Mouse (Mus musculus): ENCODE results near the gene Scarb1. TPM values are rescaled to one million over a fixed set of nuclear protein-coding genes. Genes with fewer than 3 reads are reported as not detected.

The Scarb1 gene
- polyA plus RNA-seq, 1 experiment, result not detected

GRCm38 (mm10) chr5:125368568-125368967, 27.7 kb upstream of the Scarb1 start:
- H3K4me3 ChIP-seq (ENCODE audit: insufficient read depth, low read depth, low read length), result no peak overlapping the region
- peaks cover 4% of the 10 kb centered on the region; the same call in 1 of the 2 replicates for H3K4me1 ChIP-seq (ENCODE audit: control insufficient read depth, insufficient read depth, low read length)
- TF ChIP-seq POLR2A (IDR thresholded peaks at IDR 0.05; ENCODE audit: insufficient read depth, low read depth, low read length), result no peak
- no peak for TF ChIP-seq CTCF (IDR thresholded peaks at IDR 0.05; ENCODE audit: insufficient read depth, low read depth, low read length)
- WGBS, result under 1% methylated on average over 4 of the region's 4 CpGs
- H3K27ac ChIP-seq (ENCODE audit: insufficient read depth, low read depth, low read length), result no peak overlapping the region

GRCm38 (mm10) chr5:125368156-125368555, 27.3 kb upstream of the Scarb1 start:
- Histone ChIP-seq H3K27ac (ENCODE audit: insufficient read depth, low read depth, low read length) (no peak overlapping the region), H3K4me1 (ENCODE audit: control insufficient read depth, insufficient read depth, low read length) (peaks cover 4% of the 10 kb centered on the region; the same call in 1 of the 2 replicates), H3K4me3 (ENCODE audit: insufficient read depth, low read depth, low read length) (no peak overlapping the region)
- TF ChIP-seq CTCF (IDR thresholded peaks at IDR 0.05; ENCODE audit: insufficient read depth, low read depth, low read length), result no peak
- no peak for TF ChIP-seq POLR2A (IDR thresholded peaks at IDR 0.05; ENCODE audit: insufficient read depth, low read depth, low read length)
- WGBS, result 60% methylated on average over 5 of the region's 5 CpGs

GRCm38 (mm10) chr5:125364851-125365429, 24.0 kb upstream of the Scarb1 start:
- H3K4me3 ChIP-seq (ENCODE audit: insufficient read depth, low read depth, low read length), result no peak overlapping the region
- H3K4me1 ChIP-seq (ENCODE audit: control insufficient read depth, insufficient read depth, low read length), result peaks cover 4% of the 10 kb centered on the region; the same call in 1 of the 2 replicates
- TF ChIP-seq CTCF (IDR thresholded peaks at IDR 0.05; ENCODE audit: insufficient read depth, low read depth, low read length) (no peak), POLR2A (IDR thresholded peaks at IDR 0.05; ENCODE audit: insufficient read depth, low read depth, low read length) (no peak)
- H3K27ac ChIP-seq (ENCODE audit: insufficient read depth, low read depth, low read length), result no peak overlapping the region
- 66% methylated on average over 4 of the region's 4 CpGs for WGBS

GRCm38 (mm10) chr5:125363894-125364293, 23.0 kb upstream of the Scarb1 start:
- Histone ChIP-seq H3K4me3 (ENCODE audit: insufficient read depth, low read depth, low read length) (no peak overlapping the region), H3K27ac (ENCODE audit: insufficient read depth, low read depth, low read length) (no peak overlapping the region), H3K4me1 (ENCODE audit: control insufficient read depth, insufficient read depth, low read length) (peaks cover 4% of the 10 kb centered on the region; the same call in 1 of the 2 replicates)
- 48% methylated on average over 7 of the region's 7 CpGs for WGBS
- TF ChIP-seq POLR2A (IDR thresholded peaks at IDR 0.05; ENCODE audit: insufficient read depth, low read depth, low read length) (no peak), CTCF (IDR thresholded peaks at IDR 0.05; ENCODE audit: insufficient read depth, low read depth, low read length) (no peak)

- Histone ChIP-seq H3K4me1 (ENCODE audit: control insufficient read depth, insufficient read depth, low read length) (peaks cover 4% of the 10 kb centered on the region; the same call in 1 of the 2 replicates), H3K27ac (ENCODE audit: insufficient read depth, low read depth, low read length) (no peak overlapping the region), H3K4me3 (ENCODE audit: insufficient read depth, low read depth, low read length) (no peak overlapping the region)
- 75% methylated on average over 16 of the region's 16 CpGs for WGBS
- TF ChIP-seq CTCF (IDR thresholded peaks at IDR 0.05; ENCODE audit: insufficient read depth, low read depth, low read length), result no peak
- no peak for TF ChIP-seq POLR2A (IDR thresholded peaks at IDR 0.05; ENCODE audit: insufficient read depth, low read depth, low read length)
Measured at GRCm38 (mm10) chr5:125360981-125361510, 20.2 kb upstream of the Scarb1 start.

GRCm38 (mm10) chr5:125360566-125360965, 19.7 kb upstream of the Scarb1 start:
- 41% methylated on average over 9 of the region's 9 CpGs for WGBS
- Histone ChIP-seq H3K4me1 (ENCODE audit: control insufficient read depth, insufficient read depth, low read length) (peaks cover 5% of the 10 kb centered on the region), H3K27ac (ENCODE audit: insufficient read depth, low read depth, low read length) (no peak overlapping the region), H3K4me3 (ENCODE audit: insufficient read depth, low read depth, low read length) (no peak overlapping the region)
- TF ChIP-seq POLR2A (IDR thresholded peaks at IDR 0.05; ENCODE audit: insufficient read depth, low read depth, low read length) (no peak), CTCF (IDR thresholded peaks at IDR 0.05; ENCODE audit: insufficient read depth, low read depth, low read length) (no peak)

- WGBS, result 85% methylated on average over 5 of the region's 5 CpGs
- H3K4me1 ChIP-seq (ENCODE audit: control insufficient read depth, insufficient read depth, low read length), result peaks cover 10% of the 10 kb centered on the region
- no peak overlapping the region for H3K4me3 ChIP-seq (ENCODE audit: insufficient read depth, low read depth, low read length)
- TF ChIP-seq POLR2A (IDR thresholded peaks at IDR 0.05; ENCODE audit: insufficient read depth, low read depth, low read length), result no peak
- no peak overlapping the region for H3K27ac ChIP-seq (ENCODE audit: insufficient read depth, low read depth, low read length)
Measured at GRCm38 (mm10) chr5:125358270-125358608, 17.3 kb upstream of the Scarb1 start.

GRCm38 (mm10) chr5:125357543-125358269, 16.8 kb upstream of the Scarb1 start:
- peaks cover 10% of the 10 kb centered on the region for H3K4me1 ChIP-seq (ENCODE audit: control insufficient read depth, insufficient read depth, low read length)
- no peak overlapping the region for H3K4me3 ChIP-seq (ENCODE audit: insufficient read depth, low read depth, low read length)
- 86% methylated on average over 12 of the region's 12 CpGs for WGBS
- no peak overlapping the region for H3K27ac ChIP-seq (ENCODE audit: insufficient read depth, low read depth, low read length)
- no peak for TF ChIP-seq POLR2A (IDR thresholded peaks at IDR 0.05; ENCODE audit: insufficient read depth, low read depth, low read length)
- no peak for TF ChIP-seq CTCF (IDR thresholded peaks at IDR 0.05; ENCODE audit: insufficient read depth, low read depth, low read length)

GRCm38 (mm10) chr5:125355650-125356049, 14.8 kb upstream of the Scarb1 start:
- TF ChIP-seq POLR2A (IDR thresholded peaks at IDR 0.05; ENCODE audit: insufficient read depth, low read depth, low read length) (no peak), CTCF (IDR thresholded peaks at IDR 0.05; ENCODE audit: insufficient read depth, low read depth, low read length) (no peak)
- H3K4me1 ChIP-seq (ENCODE audit: control insufficient read depth, insufficient read depth, low read length), result peaks cover 10% of the 10 kb centered on the region
- 61% methylated on average over 7 of the region's 7 CpGs for WGBS
- no peak overlapping the region for H3K4me3 ChIP-seq (ENCODE audit: insufficient read depth, low read depth, low read length)
- H3K27ac ChIP-seq (ENCODE audit: insufficient read depth, low read depth, low read length), result no peak overlapping the region

All from olfactory bulb, adult 2 months (tissue).